Mouse (Mus musculus): ENCODE results near the gene Aldh16a1.
A peak's percentile ranks its signal among the peaks of the same experiment; 100 is the strongest.

DNA sequence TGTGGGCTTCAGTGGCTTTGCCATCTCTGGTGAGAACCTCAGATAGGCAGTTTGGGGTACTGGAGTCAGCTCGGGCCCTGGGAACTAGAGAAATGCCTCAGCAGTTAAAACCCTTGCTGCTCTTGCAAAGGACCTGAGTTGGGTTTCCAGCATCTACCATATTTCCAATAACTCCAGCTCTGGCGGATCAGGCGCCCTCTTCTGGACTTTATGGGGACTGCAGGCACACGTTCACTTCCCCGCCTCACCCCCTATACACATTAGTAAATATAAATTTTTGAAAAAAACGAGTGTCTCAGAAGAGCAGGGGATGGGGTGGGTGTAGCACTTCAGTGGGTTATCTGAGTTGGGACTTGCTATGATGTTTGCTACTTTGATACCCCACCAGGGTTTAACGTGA is 18.6 kb upstream of the Aldh16a1 start:
- peak; percentile 95 for TF ChIP-seq CTCF (conservative IDR thresholded peaks at IDR 0.05; ENCODE audit: low read length)
- TF ChIP-seq NANOG (IDR thresholded peaks at IDR 0.05; ENCODE audit: borderline replicate concordance, low read length), result no peak
- TF ChIP-seq POU5F1 (IDR thresholded peaks at IDR 0.05; ENCODE audit: borderline replicate concordance, low read length), result no peak

Measured in E14TG2a.4 (cell line).